Comparison of ENCODE assay signal across 9 mouse cellular contexts in the genomic region with DNA sequence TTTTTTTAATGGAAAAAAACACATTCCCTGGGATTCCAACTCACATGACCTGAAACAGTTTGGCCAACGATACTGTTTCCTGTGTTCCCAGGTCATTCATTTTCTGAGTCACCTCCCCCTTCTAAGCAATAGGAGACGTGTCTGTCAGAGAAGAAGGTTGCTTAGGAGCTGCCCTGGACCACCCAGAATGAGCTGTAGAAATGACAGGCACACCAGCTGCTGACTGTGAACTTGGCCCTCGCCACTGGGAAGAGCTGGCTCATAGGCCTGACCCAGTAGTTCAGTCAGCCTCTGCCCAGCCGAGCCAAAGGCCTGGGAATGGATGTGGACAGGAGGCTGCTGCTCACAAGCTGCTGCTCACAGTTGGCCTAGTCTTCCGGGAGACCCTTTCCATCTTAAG. TPM values are rescaled to one million over a fixed set of nuclear protein-coding genes. Genes with fewer than 3 reads are reported as not detected.
DNase-seq lines count a peak whose midpoint lies in the region; ATAC-seq lines count a peak whose summit lies in the region.
"Had no signal": no experiment of that assay in that cellular context is flagged by ENCODE, and none has a peak within 500 bp of the region (broad histone marks: within the 10 kb centered on the region; RNA-seq: fewer than 3 reads in every experiment).

No protein-coding gene starts in this region.

- H3K4me2 ChIP-seq in kidney, embryonic 14.5 days (replicated peaks; ENCODE audit: low read depth, low read length): no peak overlapping the region
- no peak overlapping the region for H3K4me2 ChIP-seq in embryonic facial prominence, embryonic 11.5 days (ENCODE audit: low read depth, low read length)
- H3K4me2 ChIP-seq in limb, embryonic 15.5 days: no peak overlapping the region
- H3K4me2 ChIP-seq: forebrain, embryonic 12.5 days had no signal

- no peaks in the 10 kb centered on the region for H3K9me3 ChIP-seq in kidney, embryonic 14.5 days (ENCODE audit: control insufficient read depth, low read length)
- H3K9me3 ChIP-seq in embryonic facial prominence, embryonic 11.5 days (replicated peaks; ENCODE audit: control insufficient read depth, low read length): no peaks in the 10 kb centered on the region
- no peaks in the 10 kb centered on the region for H3K9me3 ChIP-seq in limb, embryonic 15.5 days
- H3K9me3 ChIP-seq: forebrain, embryonic 12.5 days; G1E had no signal

- no peaks in the 10 kb centered on the region for H3K27me3 ChIP-seq in kidney, embryonic 14.5 days (ENCODE audit: control insufficient read depth, insufficient read depth, low read length)
- no peaks in the 10 kb centered on the region for H3K27me3 ChIP-seq in embryonic facial prominence, embryonic 11.5 days (ENCODE audit: control insufficient read depth, insufficient read depth, low read length)
- H3K27me3 ChIP-seq in limb, embryonic 15.5 days: no peaks in the 10 kb centered on the region
- H3K27me3 ChIP-seq: forebrain, embryonic 12.5 days had no signal

- H3K27ac ChIP-seq in kidney, embryonic 14.5 days (ENCODE audit: low read depth, low read length): no peak overlapping the region; the same call in 1 of the 2 replicates
- H3K27ac ChIP-seq in embryonic facial prominence, embryonic 11.5 days (replicated peaks; ENCODE audit: low read depth, low read length): no peak overlapping the region
- peak overlapping the region; percentile 47; the same call in 1 of the 2 replicates for H3K27ac ChIP-seq in limb, embryonic 15.5 days

- H3K36me3 ChIP-seq in kidney, embryonic 14.5 days (ENCODE audit: control insufficient read depth, insufficient read depth, low read length): peaks cover 3% of the 10 kb centered on the region
- no peaks in the 10 kb centered on the region for H3K36me3 ChIP-seq in embryonic facial prominence, embryonic 11.5 days (replicated peaks; ENCODE audit: control insufficient read depth, insufficient read depth, low read depth, low read length)
- peaks cover 10% of the 10 kb centered on the region; the same call in 1 of the 2 replicates for H3K36me3 ChIP-seq in limb, embryonic 15.5 days

- no peak for DNase-seq in kidney, adult 11 months
- peak; percentile 45 for DNase-seq in adipocyte (ENCODE audit: low spot score)
- DNase-seq in embryonic facial prominence, embryonic 11.5 days (ENCODE audit: low spot score): peak; percentile 54
- DNase-seq in left cerebral cortex, postnatal 36 days (ENCODE audit: low spot score in 2 of 2): no peak
- no peak for DNase-seq in yolk sac, embryonic 10.5 days (ENCODE audit: low spot score)

- ATAC-seq in kidney, embryonic 14.5 days (ENCODE audit: low FRiP score, low TSS enrichment): peak; percentile 63
- ATAC-seq in embryonic facial prominence, embryonic 11.5 days (replicated peaks; ENCODE audit: insufficient number of reproducible peaks, low FRiP score, low TSS enrichment, low read depth): no peak
- no peak for ATAC-seq in limb, embryonic 15.5 days (ENCODE audit: insufficient number of reproducible peaks, low FRiP score, low TSS enrichment, low read depth)

- H3K4me1 ChIP-seq in kidney, embryonic 14.5 days (ENCODE audit: control insufficient read depth, insufficient read depth, low read length): peaks cover 49% of the 10 kb centered on the region
- H3K4me1 ChIP-seq in embryonic facial prominence, embryonic 11.5 days (ENCODE audit: control insufficient read depth, insufficient read depth, low read length): peaks cover 10% of the 10 kb centered on the region
- H3K4me1 ChIP-seq in limb, embryonic 15.5 days: peaks cover 55% of the 10 kb centered on the region

- no peak overlapping the region for H3K9ac ChIP-seq in kidney, embryonic 14.5 days (ENCODE audit: low read depth, low read length)
- H3K9ac ChIP-seq in embryonic facial prominence, embryonic 11.5 days (replicated peaks; ENCODE audit: low read length): no peak overlapping the region
- no peak overlapping the region for H3K9ac ChIP-seq in limb, embryonic 15.5 days
- H3K9ac ChIP-seq: forebrain, embryonic 12.5 days had no signal

- WGBS in kidney, embryonic 14.5 days: 28% methylated on average over 5 of the region's 5 CpGs
- WGBS in embryonic facial prominence, embryonic 11.5 days: 37% methylated on average over 5 of the region's 5 CpGs
- WGBS in limb, embryonic 15.5 days: 47% methylated on average over 5 of the region's 5 CpGs

- no peak overlapping the region for H3K4me3 ChIP-seq in kidney, embryonic 14.5 days (ENCODE audit: low read length)
- H3K4me3 ChIP-seq in embryonic facial prominence, embryonic 11.5 days (ENCODE audit: low read depth, low read length): no peak overlapping the region
- H3K4me3 ChIP-seq in limb, embryonic 15.5 days: no peak overlapping the region
- H3K4me3 ChIP-seq: forebrain, embryonic 12.5 days had no signal

- intact Hi-C loops in left cerebral cortex, postnatal 36 days (cut with DNase I): no loop called here

RNA-seq across cellular contexts. Expression of gene Srebf1, which starts 57.3 kb away (rescaled TPM):
- polyA plus RNA-seq in kidney, embryonic 14.5 days (2014; fragmentation: Nextera tagmentation; extraction: Ambion mirVana): 58.8 and 60.1 TPM in 2 replicates
- polyA plus RNA-seq in embryonic facial prominence, embryonic 11.5 days (2014; fragmentation: Nextera tagmentation; extraction: Ambion mirVana): 45.1 and 46.7 TPM in 2 replicates
- 66.5 and 70.3 TPM in 2 replicates for polyA plus RNA-seq in limb, embryonic 15.5 days (2015; fragmentation: Nextera tagmentation; extraction: Ambion mirVana)
- 10 to 100 TPM; 48.2 to 63.2 TPM for total RNA-seq in left cerebral cortex, postnatal 36 days (2021)

Comparison
In these comparisons a context has a peak if more than half of its experiments do, and no peak if none do; other contexts are left out.
1. DNase-seq: peak in adipocyte (single experiment) and embryonic facial prominence, embryonic 11.5 days (single experiment); none in kidney, adult 11 months (single experiment), left cerebral cortex, postnatal 36 days (0 of 2) and yolk sac, embryonic 10.5 days (single experiment).